Mouse (Mus musculus) ovary, postnatal 36 days (tissue): Measurements from ENCODE around the gene Vmp1.

ENCODE experiments used
- DNase-seq: peaks from one replicate; pipeline ENCODE4 v3.0.0; 2022; ENCODE audit warnings: low spot score, mixed read lengths

Gene Vmp1

GRCm38 (mm10) chr11:86671041-86671675, 12.5 kb downstream of the Vmp1 start:
- no peak for DNase-seq

GRCm38 (mm10) chr11:86668169-86668568, 15.5 kb downstream of the Vmp1 start:
- DNase-seq: no peak

- DNase-seq: no peak
Measured at GRCm38 (mm10) chr11:86667553-86667952, 16.1 kb downstream of the Vmp1 start.

GRCm38 (mm10) chr11:86664406-86664805, 19.2 kb downstream of the Vmp1 start:
- DNase-seq: no peak

- no peak for DNase-seq
Measured at GRCm38 (mm10) chr11:86663977-86664376, 19.7 kb downstream of the Vmp1 start.

- no peak for DNase-seq
Measured at GRCm38 (mm10) chr11:86662986-86663895, 20.4 kb downstream of the Vmp1 start.

GRCm38 (mm10) chr11:86657863-86658262, 25.8 kb downstream of the Vmp1 start:
- no peak for DNase-seq

- no peak for DNase-seq
Measured at GRCm38 (mm10) chr11:86656849-86657567, 26.6 kb downstream of the Vmp1 start.

GRCm38 (mm10) chr11:86655671-86656070, 28.0 kb downstream of the Vmp1 start:
- no peak for DNase-seq

- no peak for DNase-seq
Measured at GRCm38 (mm10) chr11:86654096-86654495, 29.5 kb downstream of the Vmp1 start.

- no peak for DNase-seq
Measured at GRCm38 (mm10) chr11:86653446-86653845, 30.2 kb downstream of the Vmp1 start.

GRCm38 (mm10) chr11:86652578-86652979, 31.1 kb downstream of the Vmp1 start:
- DNase-seq: no peak

- DNase-seq: no peak
Measured at GRCm38 (mm10) chr11:86650676-86651075, 33.0 kb downstream of the Vmp1 start.

GRCm38 (mm10) chr11:86649542-86649941, 34.1 kb downstream of the Vmp1 start:
- no peak for DNase-seq

- no peak for DNase-seq
Measured at GRCm38 (mm10) chr11:86647706-86648447, 35.8 kb downstream of the Vmp1 start.

GRCm38 (mm10) chr11:86646885-86647459, 36.7 kb downstream of the Vmp1 start:
- no peak for DNase-seq

GRCm38 (mm10) chr11:86646136-86646834, 37.4 kb downstream of the Vmp1 start:
- no peak for DNase-seq

GRCm38 (mm10) chr11:86644553-86644952, 39.1 kb downstream of the Vmp1 start:
- no peak for DNase-seq

- no peak for DNase-seq
Measured at GRCm38 (mm10) chr11:86641714-86642113, 41.9 kb downstream of the Vmp1 start.

- no peak for DNase-seq
Measured at GRCm38 (mm10) chr11:86637697-86638096, 45.9 kb downstream of the Vmp1 start.

GRCm38 (mm10) chr11:86634396-86634795, 49.2 kb downstream of the Vmp1 start:
- DNase-seq: no peak
